Mouse (Mus musculus) cerebellum, adult 2 months (tissue): ENCODE results near the gene Phka2.

Experiments
- CTCF ChIP-seq: fragments of 200-500 bp; IDR thresholded peaks from 2 replicates; pipeline ENCODE4 v1.5.1; 2011; ENCODE audit warnings: low read depth, mild to moderate bottlenecking, control low read depth, low read length, moderate library complexity, borderline replicate concordance; ENCODE audit not compliant: insufficient read depth
- POLR2A ChIP-seq: fragments of 200-500 bp; IDR thresholded peaks from 2 replicates; pipeline ENCODE4 v1.6.1; 2011; ENCODE audit warnings: low read length, control low read depth, borderline replicate concordance; ENCODE audit not compliant: insufficient read depth

DNA sequence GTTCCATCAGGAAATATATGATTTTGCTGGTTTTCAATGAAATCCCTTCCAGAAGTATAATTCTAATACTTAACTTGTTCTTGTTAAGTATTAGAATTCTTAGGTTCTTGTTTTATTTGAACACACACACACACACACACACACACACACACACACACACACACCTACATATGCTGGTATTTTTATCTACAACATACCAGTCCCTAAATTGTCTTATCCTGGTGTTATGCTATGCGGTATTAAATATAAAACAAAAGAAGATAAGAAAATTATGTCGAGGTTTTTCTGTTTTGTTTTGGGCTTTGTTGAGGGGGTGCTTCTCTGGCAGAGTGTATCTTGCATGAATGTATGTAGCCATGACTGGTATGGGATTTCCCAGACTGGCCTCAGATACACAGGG, 12.2 kb upstream of the Phka2 start:
- no peak for TF ChIP-seq CTCF
- no peak for TF ChIP-seq POLR2A
